Mouse (Mus musculus) liver, postnatal 0 days (tissue): ENCODE data around the gene Hephl1.

Experiments
- CTCF ChIP-seq: sonication (generic); IDR thresholded peaks from 2 replicates; pipeline ENCODE4 v1.5.1; 2016; ENCODE audit warnings: antibody characterized with exemption, low read depth
- EP300 ChIP-seq: IDR thresholded peaks from 2 replicates; pipeline ENCODE4 v1.6.1; 2016; ENCODE audit warnings: antibody characterized with exemption, low read depth, mild to moderate bottlenecking

- TF ChIP-seq CTCF (no peak), EP300 (no peak)
Observed at GRCm38 (mm10) chr9:15103579-15104300, 8.2 kb downstream of the Hephl1 start.
